Mouse (Mus musculus) hindbrain, embryonic 13.5 days (tissue): ENCODE measurements around the gene Polr2a. TPM values are rescaled to one million over a fixed set of nuclear protein-coding genes. Genes with fewer than 3 reads are reported as not detected.
"Not testable (repeated sequence)": the region's sequence is repeated elsewhere in the genome, so short reads cannot be mapped to it uniquely, and the experiment has no call there.

Experiments
- ATAC-seq: fragments of 200-750 bp; cut with Nextera tagmentation; 2 replicates; pipeline ENCODE4 v1.8.0; 2017; ENCODE audit warnings: moderate TSS enrichment; ENCODE audit not compliant: low FRiP score
- H3K27ac ChIP-seq: fragments of 300-500 bp; sonication (generic); 2 replicates; pipeline ENCODE4 v1.5.1; 2015; ENCODE audit warnings: inconsistent platforms, mild to moderate bottlenecking, moderate library complexity
- H3K27me3 ChIP-seq: fragments of 300-500 bp; sonication (generic); 2 replicates; pipeline ENCODE4 v1.6.1; 2015; ENCODE audit warnings: mild to moderate bottlenecking, inconsistent platforms
- H3K36me3 ChIP-seq: fragments of 300-500 bp; sonication (generic); 2 replicates; pipeline ENCODE4 v1.6.1; 2015; ENCODE audit warnings: mild to moderate bottlenecking, inconsistent platforms
- H3K4me1 ChIP-seq: fragments of 300-500 bp; sonication (generic); replicated peaks from 2 replicates; pipeline ENCODE4 v1.6.1; 2015; ENCODE audit warnings: inconsistent platforms
- H3K4me2 ChIP-seq: fragments of 300-500 bp; sonication (generic); 2 replicates; pipeline ENCODE4 v1.6.1; 2015; ENCODE audit warnings: inconsistent platforms, mild to moderate bottlenecking, moderate library complexity
- H3K4me3 ChIP-seq: fragments of 300-500 bp; sonication (generic); 2 replicates; pipeline ENCODE4 v1.5.1; 2015; ENCODE audit warnings: mild to moderate bottlenecking, inconsistent platforms
- H3K9ac ChIP-seq: fragments of 300-500 bp; sonication (generic); 2 replicates; pipeline ENCODE4 v1.6.1; 2015; ENCODE audit warnings: mild to moderate bottlenecking, inconsistent platforms
- H3K9me3 ChIP-seq: fragments of 300-500 bp; sonication (generic); 2 replicates; pipeline ENCODE4 v1.6.1; 2016; ENCODE audit warnings: inconsistent platforms
- WGBS: fragments of 180-500 bp; shearing (Covaris S2); methylation state at CpG from one replicate; pipeline ENCODE4 v1.1.7; 2015; 5-methylcytosine and 5-hydroxymethylcytosine counted together
- polyA plus RNA-seq: library from polyadenylated mRNA; unstranded; fragments of >200 nt; fragmentation: Nextera tagmentation; extraction: Ambion mirVana; gene quantifications from 2 replicates; pipeline ENCODE4 v1.2.1, GENCODE M21; 2015

Gene Polr2a
- polyA plus RNA-seq, 1 experiment from 2014 or later, result 18.8 TPM

DNA sequence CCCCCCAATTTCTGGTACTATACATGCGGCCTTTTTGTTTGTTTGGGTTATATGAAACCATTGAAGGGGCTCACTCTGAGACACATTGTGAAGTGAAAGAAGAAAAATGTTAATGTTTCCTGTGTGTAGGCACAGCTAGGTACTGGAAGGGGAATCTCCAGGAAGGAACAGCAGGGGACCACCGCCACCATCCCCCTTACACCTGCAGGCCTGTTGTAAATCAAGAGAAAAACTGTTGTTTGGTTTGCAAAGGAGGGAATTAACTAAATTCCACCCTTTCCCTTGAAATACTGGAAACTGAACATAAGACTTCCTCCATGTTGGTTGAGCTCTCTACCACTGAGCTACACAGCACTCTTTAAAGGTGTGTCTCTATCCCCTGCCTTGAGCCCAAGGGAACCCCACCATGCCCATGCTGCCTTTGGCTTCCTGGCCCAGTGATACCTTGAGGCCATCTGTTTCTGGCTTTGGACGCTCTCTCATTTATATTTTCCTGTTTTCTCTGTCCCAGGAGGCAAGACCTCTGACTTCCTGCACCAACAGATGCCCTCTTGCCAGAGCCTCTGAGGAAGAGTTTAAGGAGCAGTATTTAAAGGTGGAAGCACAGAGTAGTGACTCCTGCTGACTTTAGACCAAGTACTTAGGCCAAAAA lies 49.7 kb downstream of the Polr2a start:
- H3K4me1 ChIP-seq, result peaks cover 3% of the 10 kb centered on the region; the same call in 1 of the 2 replicates
- H3K9ac ChIP-seq, result no peak overlapping the region
- H3K36me3 ChIP-seq, result no peaks in the 10 kb centered on the region
- no peak overlapping the region for H3K4me2 ChIP-seq
- WGBS, result 79% methylated on average over 3 of the region's 3 CpGs
- ATAC-seq, result no peak
- no peak overlapping the region for H3K4me3 ChIP-seq
- H3K9me3 ChIP-seq, result no peaks in the 10 kb centered on the region
- H3K27ac ChIP-seq, result no peak overlapping the region
- H3K27me3 ChIP-seq, result no peaks in the 10 kb centered on the region

DNA sequence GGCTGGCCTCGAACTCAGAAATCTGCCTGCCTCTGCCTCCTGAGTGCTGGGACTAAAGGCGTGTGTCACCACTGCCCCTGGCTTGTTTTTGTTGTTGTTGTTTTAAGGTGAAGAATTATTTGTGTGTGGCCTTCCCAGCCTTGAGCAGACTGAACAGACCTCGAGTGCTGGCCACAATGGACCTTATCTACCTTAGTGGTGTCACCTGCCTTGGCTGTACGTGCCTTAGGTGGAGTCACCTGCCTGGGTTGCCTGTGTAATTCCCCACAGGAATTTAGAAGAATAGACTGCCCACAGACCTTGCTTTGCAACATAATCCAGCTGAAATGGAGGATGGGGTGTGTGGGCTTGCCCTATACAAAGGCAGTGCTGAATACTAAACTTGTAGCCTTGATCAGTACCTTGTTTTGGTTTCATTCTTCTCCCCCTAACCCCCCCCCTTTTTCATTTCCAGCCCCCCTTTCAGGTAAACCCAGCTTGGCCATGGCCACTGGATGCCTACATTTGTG lies 50.5 kb downstream of the Polr2a start:
- no peak for ATAC-seq
- no peaks in the 10 kb centered on the region for H3K36me3 ChIP-seq
- no peaks in the 10 kb centered on the region for H3K9me3 ChIP-seq
- no peak overlapping the region for H3K4me3 ChIP-seq
- no peak overlapping the region for H3K9ac ChIP-seq
- H3K4me1 ChIP-seq, result peaks cover 3% of the 10 kb centered on the region; the same call in 1 of the 2 replicates
- 87% methylated on average over 4 of the region's 4 CpGs for WGBS
- no peak overlapping the region for H3K4me2 ChIP-seq
- no peak overlapping the region for H3K27ac ChIP-seq
- H3K27me3 ChIP-seq, result no peaks in the 10 kb centered on the region

DNA sequence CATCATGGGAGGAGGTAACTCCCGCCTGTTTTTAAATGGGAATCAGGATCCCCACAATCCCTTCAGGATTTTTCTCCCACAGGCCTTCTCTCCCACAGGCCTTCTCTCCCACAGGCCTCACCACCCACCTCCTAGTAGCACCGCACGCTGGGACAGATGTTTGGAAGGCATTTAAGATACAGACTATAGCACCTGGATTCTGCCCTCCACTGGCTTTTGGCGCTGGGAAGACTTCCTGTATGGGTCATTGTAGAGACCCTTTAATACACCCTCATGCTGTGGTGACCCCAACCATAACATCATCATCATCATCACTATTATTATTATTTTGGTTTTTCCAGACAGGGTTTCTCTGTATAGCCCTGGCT lies 51.0 kb downstream of the Polr2a start:
- WGBS, result 80% methylated on average over 4 of the region's 4 CpGs
- no peak overlapping the region for H3K4me2 ChIP-seq
- no peak overlapping the region for H3K27ac ChIP-seq
- no peaks in the 10 kb centered on the region for H3K27me3 ChIP-seq
- no peak for ATAC-seq
- peaks cover 3% of the 10 kb centered on the region; the same call in 1 of the 2 replicates for H3K4me1 ChIP-seq
- no peak overlapping the region for H3K4me3 ChIP-seq
- H3K9me3 ChIP-seq, result no peaks in the 10 kb centered on the region
- H3K36me3 ChIP-seq, result no peaks in the 10 kb centered on the region
- no peak overlapping the region for H3K9ac ChIP-seq

DNA sequence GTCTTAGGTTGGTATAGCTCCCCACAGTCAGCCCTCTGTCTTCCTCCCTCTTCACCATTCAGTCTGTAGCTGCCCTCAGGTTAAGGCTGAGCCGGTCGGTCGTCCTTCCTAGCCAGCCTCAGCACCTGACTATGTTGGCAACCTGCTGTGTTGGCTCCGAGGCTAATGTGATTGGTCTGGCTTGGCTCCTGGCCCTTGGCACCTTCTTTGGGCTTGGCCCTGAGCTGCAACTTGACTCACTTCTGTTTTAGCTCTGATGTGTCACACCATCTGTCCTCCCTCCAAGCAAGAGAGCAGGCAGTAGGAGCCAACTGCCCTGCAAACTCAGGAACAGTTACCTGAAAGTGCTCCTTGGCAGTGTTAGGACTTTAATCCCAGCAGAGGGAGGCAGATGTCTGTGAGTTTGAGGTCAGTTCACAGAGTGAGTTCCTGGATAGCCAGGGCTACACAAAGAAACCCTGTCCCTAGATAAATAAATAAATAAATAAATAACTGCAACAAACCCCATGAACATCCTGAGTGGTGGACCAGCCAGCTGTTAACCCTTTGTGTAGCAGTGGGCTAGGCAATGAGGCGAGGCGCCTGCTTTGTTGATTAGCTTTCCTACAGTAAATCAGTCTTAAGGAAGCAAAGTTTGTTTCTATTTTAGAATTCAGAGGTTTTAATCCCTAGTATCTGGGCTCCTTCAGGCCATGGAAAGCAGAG lies 51.5 kb downstream of the Polr2a start:
- H3K9me3 ChIP-seq, result no peaks in the 10 kb centered on the region
- 49% methylated on average over 6 of the region's 6 CpGs for WGBS
- no peak for ATAC-seq
- no peak overlapping the region for H3K4me2 ChIP-seq
- H3K4me3 ChIP-seq, result no peak overlapping the region
- no peak overlapping the region for H3K9ac ChIP-seq
- H3K27me3 ChIP-seq, result no peaks in the 10 kb centered on the region
- no peaks in the 10 kb centered on the region for H3K36me3 ChIP-seq
- H3K4me1 ChIP-seq, result peaks cover 3% of the 10 kb centered on the region; the same call in 1 of the 2 replicates
- no peak overlapping the region for H3K27ac ChIP-seq

DNA sequence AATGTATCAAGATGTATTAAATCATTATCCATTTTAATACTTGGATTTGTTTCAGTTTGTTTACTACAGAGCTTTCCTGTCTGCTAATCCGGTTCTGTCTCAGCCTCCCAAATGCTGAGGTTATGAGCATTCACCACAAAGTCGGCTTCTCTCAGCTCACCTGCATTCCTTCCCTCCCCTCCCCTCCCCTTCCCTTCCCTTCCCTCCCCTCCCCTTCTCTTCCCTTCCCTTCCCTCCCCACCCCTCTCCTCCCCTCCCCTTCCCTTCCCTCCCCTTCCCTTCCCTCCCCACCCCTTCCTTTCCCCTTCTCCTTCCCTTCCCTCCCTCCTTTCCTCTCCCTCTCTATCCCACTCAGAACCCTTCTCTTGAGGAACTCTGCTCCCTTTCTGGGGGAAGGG lies 53.8 kb downstream of the Polr2a start:
- WGBS, result 50% methylated on average over 2 of the region's 2 CpGs
- H3K4me2 ChIP-seq, result no peak overlapping the region
- no peak for ATAC-seq

DNA sequence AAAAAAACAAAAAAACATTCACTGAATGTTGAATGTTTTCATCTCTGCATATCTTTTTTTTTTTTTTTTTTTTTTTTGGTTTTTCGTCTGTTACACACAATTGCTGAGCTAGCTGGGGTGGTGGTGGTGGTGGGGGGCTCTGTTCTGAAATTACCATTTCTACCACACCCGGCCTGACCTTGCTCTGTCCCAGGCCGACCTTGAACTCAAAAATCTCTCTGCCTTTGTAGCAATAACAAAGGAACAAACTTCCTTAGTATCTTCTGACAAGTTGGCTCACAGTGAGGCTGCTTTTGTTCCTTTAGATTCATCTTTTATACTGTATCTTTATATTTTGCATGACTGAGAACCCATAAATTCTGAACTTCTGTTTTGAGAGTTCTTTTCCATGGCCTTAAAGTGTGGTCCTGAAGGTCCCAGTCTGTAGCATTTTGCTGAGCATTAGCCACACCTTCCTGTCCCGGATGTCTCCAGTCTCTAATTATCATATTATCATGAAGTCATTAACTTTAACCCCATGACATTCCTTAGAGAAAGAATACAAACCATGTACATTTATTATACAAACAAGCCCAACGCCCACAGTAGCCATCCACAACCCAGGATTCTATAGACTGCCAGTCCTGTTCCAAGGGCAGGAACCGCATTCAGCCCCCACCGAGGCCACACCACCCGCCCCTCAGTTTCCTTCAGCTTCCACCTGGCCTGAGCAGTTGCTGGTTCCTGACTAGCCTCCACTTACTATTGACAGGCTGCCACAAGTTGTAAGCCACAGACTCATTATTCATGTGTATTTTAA lies 54.4 kb downstream of the Polr2a start:
- Histone ChIP-seq H3K9me3 (no peaks in the 10 kb centered on the region), H3K9ac (no peak overlapping the region), H3K4me1 (no peaks in the 10 kb centered on the region), H3K27me3 (peaks cover 4% of the 10 kb centered on the region; the same call in 1 of the 2 replicates), H3K4me3 (no peak overlapping the region), H3K4me2 (no peak overlapping the region), H3K27ac (no peak overlapping the region), H3K36me3 (no peaks in the 10 kb centered on the region)
- ATAC-seq, result no peak
- 72% methylated on average over 8 of the region's 8 CpGs for WGBS

More for the DNA sequence above, 53.8 kb downstream of the Polr2a start:
- Histone ChIP-seq H3K4me1 (peaks cover under 1% of the 10 kb centered on the region; the same call in 1 of the 2 replicates), H3K9me3 (no peaks in the 10 kb centered on the region), H3K27me3 (peaks cover 4% of the 10 kb centered on the region; the same call in 1 of the 2 replicates), H3K9ac (no peak overlapping the region), H3K4me3 (no peak overlapping the region), H3K36me3 (no peaks in the 10 kb centered on the region), H3K27ac (no peak overlapping the region)

DNA sequence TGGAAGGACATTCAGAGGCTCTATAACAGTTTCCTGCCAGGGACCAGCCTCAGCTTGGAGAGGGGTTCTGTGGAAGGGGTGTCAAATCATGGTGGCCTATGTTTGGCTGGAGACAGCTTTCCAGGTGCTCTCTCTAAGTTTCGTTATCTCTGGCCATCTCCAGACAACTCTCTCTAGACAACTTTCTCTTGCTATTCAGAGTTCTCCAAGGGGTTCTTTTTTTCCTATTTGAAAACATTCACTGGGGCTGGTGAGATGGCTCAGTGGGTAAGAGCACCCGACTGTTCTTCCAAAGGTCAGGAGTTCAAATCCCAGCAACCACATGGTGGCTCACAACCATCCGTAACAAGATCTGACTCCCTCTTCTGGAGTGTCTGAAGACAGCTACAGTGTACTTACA lies 55.1 kb downstream of the Polr2a start:
- not testable (repeated sequence) for H3K9me3 ChIP-seq, H3K9ac ChIP-seq, H3K36me3 ChIP-seq, H3K4me1 ChIP-seq, H3K27me3 ChIP-seq, H3K27ac ChIP-seq, H3K4me3 ChIP-seq, ATAC-seq, H3K4me2 ChIP-seq
- 69% methylated on average over 3 of the region's 3 CpGs for WGBS

DNA sequence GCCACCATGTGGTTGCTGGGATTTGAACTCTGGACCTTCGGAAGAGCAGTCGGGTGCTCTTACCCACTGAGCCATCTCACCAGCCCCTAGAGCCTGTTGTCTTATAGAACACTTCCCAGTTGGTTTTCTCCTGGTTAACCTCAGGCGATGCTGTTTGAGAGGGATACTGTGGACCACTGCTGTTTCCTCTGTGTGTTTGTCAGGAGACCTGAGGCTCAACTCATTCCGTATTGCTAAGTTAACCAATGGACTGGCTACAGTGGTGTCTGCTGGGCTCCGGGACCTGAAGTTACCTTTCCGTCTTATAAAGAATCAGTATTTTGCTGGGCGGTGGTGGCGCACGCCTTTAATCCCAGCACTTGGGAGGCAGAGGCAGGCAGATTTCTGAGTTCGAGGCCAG lies 55.6 kb downstream of the Polr2a start:
- H3K4me3 ChIP-seq, H3K4me2 ChIP-seq, ATAC-seq, H3K27me3 ChIP-seq, H3K9me3 ChIP-seq, H3K27ac ChIP-seq, H3K4me1 ChIP-seq, H3K36me3 ChIP-seq, H3K9ac ChIP-seq: not testable (repeated sequence)
- WGBS, result 95% methylated on average over 10 of the region's 10 CpGs

DNA sequence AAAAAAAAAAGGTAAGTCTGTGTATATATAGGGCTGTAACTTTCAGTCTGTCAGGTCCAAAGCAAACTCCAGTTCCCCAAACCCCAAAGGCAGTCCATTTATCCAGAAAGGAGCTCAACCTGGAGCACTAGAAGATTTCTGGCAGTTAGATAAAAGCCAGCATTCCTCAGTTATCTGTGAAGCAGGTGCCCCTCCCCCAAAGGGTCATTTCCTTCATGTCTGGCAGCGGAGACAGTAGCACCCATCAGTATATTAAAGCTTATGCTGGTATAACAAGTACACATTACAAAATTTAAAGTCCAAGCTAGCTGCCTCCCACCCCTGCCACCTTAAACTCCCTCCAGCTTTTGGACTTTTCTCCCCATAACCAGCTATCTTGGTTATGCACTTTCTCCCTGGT lies 58.8 kb downstream of the Polr2a start:
- no peak overlapping the region for H3K4me2 ChIP-seq
- no peak overlapping the region for H3K4me3 ChIP-seq
- ATAC-seq, result no peak
- H3K36me3 ChIP-seq, result no peaks in the 10 kb centered on the region
- no peak overlapping the region for H3K9ac ChIP-seq
- peaks cover 11% of the 10 kb centered on the region for H3K4me1 ChIP-seq
- WGBS, result 79% methylated on average over 1 of the region's 1 CpGs
- H3K27me3 ChIP-seq, result peaks cover 4% of the 10 kb centered on the region; the same call in 1 of the 2 replicates
- H3K27ac ChIP-seq, result no peak overlapping the region
- H3K9me3 ChIP-seq, result no peaks in the 10 kb centered on the region

DNA sequence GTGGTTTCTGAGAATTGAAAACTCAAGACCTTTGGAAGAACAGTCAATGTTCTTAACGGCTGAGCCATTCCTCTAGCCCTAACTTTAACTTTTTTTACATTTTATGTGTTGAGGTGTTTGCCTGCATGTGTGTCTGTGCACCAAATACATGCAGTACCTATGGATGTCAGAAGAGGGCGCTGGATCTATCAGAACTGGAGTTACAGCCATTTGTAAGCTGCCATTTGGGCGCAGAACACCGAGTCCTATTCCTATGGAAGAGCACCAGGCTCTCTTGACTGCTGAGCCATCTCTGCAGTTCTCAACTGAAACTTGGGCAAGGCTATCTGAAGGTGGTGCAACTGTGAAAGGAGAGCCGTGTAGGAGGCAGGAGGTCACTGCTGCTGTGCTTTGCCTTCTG lies 59.9 kb downstream of the Polr2a start:
- H3K27me3 ChIP-seq, result peaks cover 4% of the 10 kb centered on the region; the same call in 1 of the 2 replicates
- no peak for ATAC-seq

DNA sequence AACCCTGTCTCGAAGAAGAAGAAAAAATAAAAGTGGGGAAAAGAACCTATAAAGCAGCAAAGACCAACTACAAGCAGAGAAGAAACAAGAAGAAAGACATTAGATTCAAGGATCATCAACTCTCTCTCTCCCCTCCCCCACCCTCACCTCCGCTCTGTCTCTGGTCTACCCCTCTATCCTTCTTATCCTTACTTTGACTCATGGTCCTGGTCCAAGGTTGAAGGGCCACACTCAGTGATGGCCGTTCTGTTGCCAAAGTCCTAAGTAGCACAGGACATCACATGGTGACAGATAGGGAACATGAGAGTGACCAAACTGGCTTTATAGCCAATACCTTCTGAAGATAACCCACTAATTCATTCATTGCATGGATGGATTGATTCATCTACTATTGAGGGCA lies 61.0 kb downstream of the Polr2a start:
- H3K36me3 ChIP-seq, result no peaks in the 10 kb centered on the region
- peaks cover 11% of the 10 kb centered on the region for H3K4me1 ChIP-seq
- no peak overlapping the region for H3K4me3 ChIP-seq
- no peak overlapping the region for H3K27ac ChIP-seq
- H3K9me3 ChIP-seq, result no peaks in the 10 kb centered on the region
- H3K27me3 ChIP-seq, result peaks cover 4% of the 10 kb centered on the region; the same call in 1 of the 2 replicates
- WGBS, result 96% methylated on average over 3 of the region's 3 CpGs
- H3K4me2 ChIP-seq, result no peak overlapping the region
- ATAC-seq, result no peak
- H3K9ac ChIP-seq, result no peak overlapping the region

More for the DNA sequence above, 59.9 kb downstream of the Polr2a start:
- Histone ChIP-seq H3K9me3 (no peaks in the 10 kb centered on the region), H3K9ac (no peak overlapping the region), H3K4me2 (no peak overlapping the region), H3K4me3 (no peak overlapping the region), H3K27ac (no peak overlapping the region), H3K36me3 (no peaks in the 10 kb centered on the region), H3K4me1 (peaks cover 11% of the 10 kb centered on the region)
- 67% methylated on average over 5 of the region's 5 CpGs for WGBS
